Mouse (Mus musculus): ENCODE results near the gene Coq9.
"Not testable (repeated sequence)": the region's sequence is repeated elsewhere in the genome, so short reads cannot be mapped to it uniquely, and the experiment has no call there.

Coq9 gene

GRCm38 (mm10) chr8:94822637-94823560, 15.2 kb upstream of the Coq9 start:
- DNase-seq (ENCODE audit: low spot score) = peak; percentile 80

GRCm38 (mm10) chr8:94825170-94825569, 13.0 kb upstream of the Coq9 start:
- DNase-seq (ENCODE audit: low spot score) = no peak

- no peak for DNase-seq (ENCODE audit: low spot score)
Observed at GRCm38 (mm10) chr8:94826210-94826609, 11.9 kb upstream of the Coq9 start.

- no peak for DNase-seq (ENCODE audit: low spot score)
Observed at GRCm38 (mm10) chr8:94828284-94828683, 9.8 kb upstream of the Coq9 start.

GRCm38 (mm10) chr8:94833901-94834405, 4.2 kb upstream of the Coq9 start:
- DNase-seq (ENCODE audit: low spot score) = not testable (repeated sequence)

- not testable (repeated sequence) for DNase-seq (ENCODE audit: low spot score)
Observed at GRCm38 (mm10) chr8:94835751-94836150, 2.4 kb upstream of the Coq9 start.

GRCm38 (mm10) chr8:94836456-94837240, 1.5 kb upstream of the Coq9 start:
- no peak for DNase-seq (ENCODE audit: low spot score)

- peak; percentile 57 for DNase-seq (ENCODE audit: low spot score)
Observed at GRCm38 (mm10) chr8:94838600-94838999, 479 bp downstream of the Coq9 start.

GRCm38 (mm10) chr8:94841183-94841582, 3.1 kb downstream of the Coq9 start:
- no peak for DNase-seq (ENCODE audit: low spot score)

GRCm38 (mm10) chr8:94850049-94850448, 11.9 kb downstream of the Coq9 start:
- no peak for DNase-seq (ENCODE audit: low spot score)

GRCm38 (mm10) chr8:94854761-94855160, 16.6 kb downstream of the Coq9 start:
- DNase-seq (ENCODE audit: low spot score) = not testable (repeated sequence)

- DNase-seq (ENCODE audit: low spot score) = no peak
Observed at GRCm38 (mm10) chr8:94857011-94857345, 18.9 kb downstream of the Coq9 start.

GRCm38 (mm10) chr8:94857346-94858173, 19.4 kb downstream of the Coq9 start, which contains the start of gene Polr2c:
Gene Polr2c (plus strand): TSS chr8:94857450.
- peak; percentile 91 for DNase-seq (ENCODE audit: low spot score)

- DNase-seq (ENCODE audit: low spot score) = peak; percentile 80
Observed at GRCm38 (mm10) chr8:94861352-94861910, 23.3 kb downstream of the Coq9 start.

- no peak for DNase-seq (ENCODE audit: low spot score)
Observed at GRCm38 (mm10) chr8:94862487-94863220, 24.5 kb downstream of the Coq9 start.

- DNase-seq (ENCODE audit: low spot score) = no peak
Observed at GRCm38 (mm10) chr8:94863897-94864673, 26.0 kb downstream of the Coq9 start.

- no peak for DNase-seq (ENCODE audit: low spot score)
Observed at GRCm38 (mm10) chr8:94865292-94865691, 27.2 kb downstream of the Coq9 start.

- DNase-seq (ENCODE audit: low spot score) = no peak
Observed at GRCm38 (mm10) chr8:94866921-94867320, 28.8 kb downstream of the Coq9 start.

- no peak for DNase-seq (ENCODE audit: low spot score)
Observed at GRCm38 (mm10) chr8:94869146-94869545, 31.0 kb downstream of the Coq9 start.

- DNase-seq (ENCODE audit: low spot score) = no peak
Observed at GRCm38 (mm10) chr8:94870003-94870402, 31.9 kb downstream of the Coq9 start.

Data from embryo, embryonic 10 days (tissue).